Mouse (Mus musculus) bone marrow macrophage, adult 2 months (primary cell): ENCODE measurements around the gene Eya2. TPM values are rescaled to one million over a fixed set of nuclear protein-coding genes. Genes with fewer than 3 reads are reported as not detected.

Experiments
- H3K27ac ChIP-seq: 2 replicates; pipeline ENCODE4 v1.5.1; 2012; ENCODE audit warnings: low read depth, low read length; ENCODE audit not compliant: insufficient read depth
- H3K4me1 ChIP-seq: 2 replicates; pipeline ENCODE4 v1.6.1; 2012; ENCODE audit warnings: low read length; ENCODE audit not compliant: control insufficient read depth, insufficient read depth
- H3K4me3 ChIP-seq: 2 replicates; pipeline ENCODE4 v1.5.1; 2012; ENCODE audit warnings: mild to moderate bottlenecking, low read length, moderate library complexity; ENCODE audit not compliant: insufficient read depth
- CTCF ChIP-seq: IDR thresholded peaks from 2 replicates; pipeline ENCODE4 v1.5.1; 2012; ENCODE audit warnings: low read depth, mild to moderate bottlenecking, low read length, moderate library complexity
- POLR2A ChIP-seq: IDR thresholded peaks from 2 replicates; pipeline ENCODE4 v1.6.1; 2012; ENCODE audit warnings: mild to moderate bottlenecking, low read depth, low read length, borderline replicate concordance
- polyA plus RNA-seq: library from polyadenylated mRNA; stranded (reverse); fragments of >200 nt; gene quantifications from 2 replicates; pipeline ENCODE4 v1.2.4, GENCODE M21; 2012; ENCODE audit not compliant: missing spikeins, insufficient read depth, insufficient read length

The Eya2 gene
- polyA plus RNA-seq, 1 experiment, result 1.0 TPM

DNA sequence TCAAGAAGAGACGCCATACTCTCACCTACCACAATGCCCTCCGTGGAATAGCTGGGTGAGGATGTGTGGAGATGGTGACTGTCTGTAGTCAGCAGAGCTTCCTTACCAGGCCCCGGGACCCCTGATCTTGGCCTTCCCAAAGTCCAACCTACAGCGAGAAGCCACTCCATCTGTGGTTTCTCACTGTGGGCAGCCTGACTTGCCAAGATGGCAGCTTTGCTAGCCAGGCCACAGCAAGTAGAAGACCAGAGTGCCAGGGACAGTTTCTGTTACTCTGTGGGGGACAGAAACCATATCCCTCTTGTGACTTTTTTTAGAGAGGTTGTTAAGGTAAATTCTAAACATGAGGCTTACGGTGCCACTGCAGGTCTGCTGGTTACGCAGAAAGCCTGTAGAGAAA, 99.9 kb downstream of the Eya2 start:
- Histone ChIP-seq H3K4me3 (no peak overlapping the region), H3K4me1 (no peaks in the 10 kb centered on the region), H3K27ac (no peak overlapping the region)
- TF ChIP-seq POLR2A (no peak), CTCF (no peak)

DNA sequence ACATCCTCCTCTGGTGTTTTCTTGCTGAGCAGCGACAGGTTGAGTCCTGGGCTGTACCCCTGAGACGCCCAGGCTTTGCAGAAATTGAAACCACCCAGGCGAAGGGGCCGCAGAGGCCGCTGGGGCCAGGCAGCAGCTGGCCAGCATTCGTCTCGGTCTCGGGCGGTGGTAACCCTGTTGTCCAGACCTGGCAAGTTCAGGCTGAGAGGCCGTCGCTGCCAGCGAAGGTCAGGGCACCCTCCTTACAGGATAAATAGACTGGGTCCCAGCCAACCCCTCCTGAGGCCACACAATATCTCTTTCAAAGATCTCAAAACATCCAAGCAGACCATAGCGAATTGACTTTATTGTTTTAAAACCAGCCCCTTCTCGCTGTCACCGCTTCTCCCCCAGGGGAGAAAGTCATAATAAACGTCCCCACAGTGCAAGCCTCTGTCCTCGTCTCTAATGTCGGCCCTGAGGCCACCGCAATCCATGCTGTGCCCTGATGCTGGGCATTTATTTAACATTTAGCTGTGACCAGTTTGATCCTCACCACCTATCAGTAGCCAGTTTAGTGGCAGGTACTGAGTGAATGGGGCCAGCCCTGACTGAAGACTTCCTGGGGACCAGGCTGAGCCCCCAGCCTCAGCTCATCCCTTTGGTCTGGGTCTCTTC, 105.5 kb downstream of the Eya2 start:
- no peak overlapping the region for H3K4me3 ChIP-seq
- TF ChIP-seq CTCF (no peak), POLR2A (no peak)
- no peak overlapping the region for H3K27ac ChIP-seq
- H3K4me1 ChIP-seq, result no peaks in the 10 kb centered on the region

GRCm38 (mm10) chr2:165703033-165703805, 108.4 kb downstream of the Eya2 start:
- Histone ChIP-seq H3K4me1 (0 out of 2 replicates have a peak, but pooled peaks cover 5% of the 10 kb centered on the region), H3K27ac (no peak overlapping the region), H3K4me3 (no peak overlapping the region)
- TF ChIP-seq CTCF, result no peak
- TF ChIP-seq POLR2A, result no peak

GRCm38 (mm10) chr2:165708266-165708665, 113.4 kb downstream of the Eya2 start:
- 0 out of 2 replicates have a peak, but pooled peaks cover 5% of the 10 kb centered on the region for H3K4me1 ChIP-seq
- no peak for TF ChIP-seq POLR2A
- no peak for TF ChIP-seq CTCF
- H3K27ac ChIP-seq, result no peak overlapping the region
- H3K4me3 ChIP-seq, result no peak overlapping the region

DNA sequence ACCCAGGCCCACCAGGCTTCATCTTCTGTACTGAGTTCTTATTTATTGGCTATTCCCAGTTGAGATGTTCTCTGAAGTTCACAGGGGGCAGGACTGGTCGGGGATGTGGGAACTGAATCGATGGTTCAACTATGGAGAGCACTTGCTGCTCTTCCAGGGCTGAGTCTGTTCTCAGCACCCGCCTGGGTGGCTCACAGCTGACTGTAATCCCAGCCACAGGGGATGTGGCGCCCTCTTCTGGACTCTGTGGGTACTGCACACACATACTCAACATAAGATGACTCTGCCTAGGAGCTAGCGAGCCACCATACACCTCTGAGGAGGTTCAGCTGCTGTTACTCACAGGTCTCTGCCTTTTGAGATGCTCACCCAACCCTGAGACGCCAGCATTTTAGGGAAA, 121.9 kb downstream of the Eya2 start:
- no peaks in the 10 kb centered on the region for H3K4me1 ChIP-seq
- H3K27ac ChIP-seq, result no peak overlapping the region
- no peak overlapping the region for H3K4me3 ChIP-seq
- TF ChIP-seq POLR2A (no peak), CTCF (peak; percentile 36)

DNA sequence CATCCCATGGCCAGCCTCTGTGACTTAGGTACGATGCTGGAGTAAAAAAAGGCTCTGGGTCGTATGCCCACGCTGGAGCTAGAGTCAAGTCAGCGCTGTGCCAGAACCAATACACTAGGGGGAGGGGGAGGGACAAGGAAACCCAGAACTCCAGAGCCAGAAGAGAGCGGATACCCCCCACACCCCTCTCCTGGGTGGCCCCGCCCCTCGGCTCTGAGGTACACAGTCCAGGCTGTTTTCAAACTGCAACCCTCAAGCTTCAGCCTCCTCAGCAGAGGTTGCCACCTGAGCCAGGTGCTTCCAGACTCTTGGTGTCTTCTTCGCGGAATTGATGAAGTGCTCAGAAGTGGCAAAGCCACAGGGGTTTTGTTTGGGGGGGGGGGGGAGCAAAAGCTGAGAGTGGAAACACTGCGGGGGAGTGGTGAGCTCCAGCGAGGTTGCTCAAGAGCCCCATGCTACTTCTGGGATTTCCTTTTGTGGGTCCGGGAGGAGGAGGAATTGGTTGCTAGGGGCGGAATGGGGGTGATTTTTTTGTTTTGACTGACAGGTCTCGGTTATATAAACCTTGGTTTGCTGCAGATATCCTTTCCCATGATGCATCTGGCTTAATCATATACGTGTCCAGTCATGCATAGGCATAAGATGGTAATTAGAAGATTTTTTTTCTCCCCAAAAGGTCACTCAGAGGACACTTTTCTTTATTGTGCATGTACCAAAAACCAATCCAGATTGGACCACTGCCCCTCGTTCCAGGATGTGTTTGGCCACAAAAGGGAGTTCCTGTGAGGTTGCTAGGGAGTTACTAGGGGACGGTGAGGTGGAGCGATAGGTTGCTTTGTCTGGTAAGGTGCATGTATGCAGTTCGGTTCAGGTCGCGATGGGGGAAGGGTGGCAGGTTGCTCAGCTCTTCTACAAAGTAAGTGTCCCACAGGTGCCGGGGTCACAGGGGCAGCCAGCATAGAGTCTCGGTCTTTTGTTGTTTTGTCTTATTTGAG, 122.6 kb downstream of the Eya2 start:
- no peak for TF ChIP-seq POLR2A
- no peak for TF ChIP-seq CTCF

GRCm38 (mm10) chr2:165719382-165719781, 124.5 kb downstream of the Eya2 start:
- no peak overlapping the region for H3K27ac ChIP-seq
- H3K4me1 ChIP-seq, result no peaks in the 10 kb centered on the region
- H3K4me3 ChIP-seq, result no peak overlapping the region
- TF ChIP-seq POLR2A, result no peak
- TF ChIP-seq CTCF, result no peak

More for the DNA sequence above, 122.6 kb downstream of the Eya2 start:
- Histone ChIP-seq H3K4me3 (no peak overlapping the region), H3K4me1 (no peaks in the 10 kb centered on the region), H3K27ac (no peak overlapping the region)

- Histone ChIP-seq H3K4me3 (no peak overlapping the region), H3K4me1 (no peaks in the 10 kb centered on the region), H3K27ac (no peak overlapping the region)
- no peak for TF ChIP-seq CTCF
- TF ChIP-seq POLR2A, result no peak
Observed at GRCm38 (mm10) chr2:165721941-165722340, 127.1 kb downstream of the Eya2 start.

- H3K27ac ChIP-seq, result no peak overlapping the region
- H3K4me1 ChIP-seq, result no peaks in the 10 kb centered on the region
- TF ChIP-seq CTCF (no peak), POLR2A (no peak)
- H3K4me3 ChIP-seq, result no peak overlapping the region
Observed at GRCm38 (mm10) chr2:165732552-165733238, 137.9 kb downstream of the Eya2 start.
